Mouse (Mus musculus) frontal cortex, adult 2 months (tissue): ENCODE measurements at regions not wholly inside any gene's neighbourhood (a gene's known extent, or its start where the extent isn't known, plus 50 kb on each side); places are given as distances from the start of the nearest gene placed in this dataset.

Experiments used
- DNase-seq, 2 experiments: peaks; one replicate each; pipeline ENCODE4 v3.0.0; 2022; ENCODE audit warnings: low spot score in 1 of 2; ENCODE audit errors: extremely low spot score in 1 of 2

GRCm38 (mm10) chr1:67286338-67286737 is 163.5 kb downstream of the Cps1 start:
- DNase-seq, result peak in 1 of 2 experiments; percentile 17

- DNase-seq, result no peak
Observed at GRCm38 (mm10) chr1:67307591-67307990, 184.8 kb downstream of the Cps1 start.
